Mouse (Mus musculus) midbrain, embryonic 14.5 days (tissue): ENCODE results near the gene 1700016D06Rik. TPM values are rescaled to one million over a fixed set of nuclear protein-coding genes. Genes with fewer than 3 reads are reported as not detected.
"Not testable (repeated sequence)": the region's sequence is repeated elsewhere in the genome, so short reads cannot be mapped to it uniquely, and the experiment has no call there.

Experiments used
- ATAC-seq: fragments of 200-750 bp; cut with Nextera tagmentation; 2 replicates; pipeline ENCODE4 v1.8.0; 2017; ENCODE audit warnings: moderate number of reproducible peaks, moderate library complexity; ENCODE audit not compliant: low FRiP score, low TSS enrichment
- DNase-seq: peaks from one replicate; pipeline ENCODE4 v3.0.0-alpha.2; 2015
- H3K27ac ChIP-seq: fragments of 300-500 bp; sonication (generic); replicated peaks from 2 replicates; pipeline ENCODE4 v1.5.1; 2014; ENCODE audit warnings: mild to moderate bottlenecking, low read depth, low read length, moderate library complexity
- H3K27me3 ChIP-seq: fragments of 300-500 bp; sonication (generic); 2 replicates; pipeline ENCODE4 v1.6.1; 2014; ENCODE audit warnings: low read length, control low read depth, mixed read lengths; ENCODE audit not compliant: control insufficient read depth, insufficient read depth
- H3K36me3 ChIP-seq: fragments of 300-500 bp; sonication (generic); 2 replicates; pipeline ENCODE4 v1.6.1; 2014; ENCODE audit warnings: low read length, control low read depth; ENCODE audit not compliant: control insufficient read depth, insufficient read depth
- H3K4me1 ChIP-seq: fragments of 300-500 bp; sonication (generic); 2 replicates; pipeline ENCODE4 v1.6.1; 2014; ENCODE audit warnings: mild to moderate bottlenecking, antibody characterized with exemption, low read length, control low read depth; ENCODE audit not compliant: control insufficient read depth, insufficient read depth
- H3K4me2 ChIP-seq: fragments of 300-500 bp; sonication (generic); 2 replicates; pipeline ENCODE4 v1.6.1; 2014; ENCODE audit warnings: mild to moderate bottlenecking, low read length, moderate library complexity
- H3K4me3 ChIP-seq: fragments of 300-500 bp; sonication (generic); replicated peaks from 2 replicates; pipeline ENCODE4 v1.5.1; 2014; ENCODE audit warnings: low read depth, low read length
- H3K9ac ChIP-seq: fragments of 300-500 bp; sonication (generic); replicated peaks from 2 replicates; pipeline ENCODE4 v1.6.1; 2014; ENCODE audit warnings: mild to moderate bottlenecking, low read length, moderate library complexity
- H3K9me3 ChIP-seq: fragments of 300-500 bp; sonication (generic); 2 replicates; pipeline ENCODE4 v1.6.1; 2016; ENCODE audit warnings: low read length, control low read depth, mixed read lengths; ENCODE audit not compliant: control insufficient read depth
- WGBS: fragments of 180-500 bp; shearing (Covaris S2); extraction: QIAGEN DNeasy Blood & Tissue Kit; methylation state at CpG from one replicate; pipeline ENCODE4 v1.1.7; 2014; 5-methylcytosine and 5-hydroxymethylcytosine counted together
- polyA plus RNA-seq: library from polyadenylated mRNA; unstranded; fragments of >200 nt; fragmentation: Nextera tagmentation; extraction: Ambion mirVana; gene quantifications from 2 replicates; pipeline ENCODE4 v1.2.1, GENCODE M21; 2014

The 1700016D06Rik gene
- polyA plus RNA-seq, 1 experiment from 2014 or later: not detected

DNA sequence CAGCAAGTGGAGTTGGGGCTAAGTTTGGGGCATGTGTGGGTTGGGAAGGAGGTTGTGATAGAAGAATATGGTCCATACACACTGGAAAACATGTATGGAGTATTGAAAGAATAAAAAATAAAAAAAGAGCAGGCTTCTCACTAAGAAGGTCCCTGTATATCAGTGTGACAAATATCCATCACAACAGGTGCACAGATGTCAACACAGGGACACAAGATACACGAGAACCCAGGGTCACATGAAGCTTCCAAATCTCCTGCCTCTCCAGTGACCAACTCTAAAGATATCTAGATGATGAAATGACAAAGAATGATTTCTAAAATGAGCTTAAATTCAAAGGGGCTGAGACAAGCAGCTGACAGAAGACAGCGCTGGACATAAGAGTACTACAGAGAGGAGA lies 32.6 kb downstream of the 1700016D06Rik start:
- H3K9ac ChIP-seq: no peak overlapping the region
- ATAC-seq: no peak
- H3K27ac ChIP-seq: no peak overlapping the region
- no peaks in the 10 kb centered on the region for H3K27me3 ChIP-seq
- DNase-seq: no peak
- no peaks in the 10 kb centered on the region for H3K36me3 ChIP-seq
- no peak overlapping the region for H3K4me3 ChIP-seq
- no peaks in the 10 kb centered on the region for H3K9me3 ChIP-seq
- H3K4me2 ChIP-seq: no peak overlapping the region
- 73% methylated on average over 2 of the region's 2 CpGs for WGBS
- no peaks in the 10 kb centered on the region for H3K4me1 ChIP-seq

DNA sequence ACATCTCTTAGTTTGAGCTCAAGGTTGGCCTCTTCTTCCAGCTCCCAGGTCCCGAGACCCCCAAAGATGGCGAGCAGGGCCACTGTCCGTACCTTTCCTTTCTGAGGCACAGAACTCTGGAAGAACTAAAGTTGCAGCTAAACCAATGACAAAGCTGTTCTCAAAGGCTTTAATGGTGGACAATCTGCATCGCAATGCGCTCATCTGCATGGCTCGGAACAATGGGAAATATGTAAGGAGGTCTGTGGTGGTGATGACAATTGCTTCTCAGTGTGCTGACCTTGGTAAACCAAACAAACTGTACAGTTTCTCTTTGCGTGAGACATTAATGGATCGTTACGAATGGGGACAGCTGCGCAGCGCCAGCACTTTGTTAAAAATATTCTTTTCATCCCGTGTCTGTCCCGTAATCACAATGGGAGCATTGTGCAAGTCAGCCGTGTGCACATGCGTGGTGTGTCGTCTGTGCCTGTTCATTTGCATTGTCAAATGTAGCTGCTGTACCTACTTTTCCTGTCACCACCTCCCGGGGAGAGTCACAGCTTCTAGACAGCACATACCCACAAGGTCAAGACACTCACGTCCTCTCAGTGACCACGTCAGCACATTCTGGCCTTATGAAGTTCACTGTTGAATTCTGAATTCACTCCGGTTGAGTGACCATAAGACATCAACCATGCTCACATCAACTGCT lies 34.7 kb downstream of the 1700016D06Rik start:
- not testable (repeated sequence) for H3K36me3 ChIP-seq, H3K9ac ChIP-seq, H3K9me3 ChIP-seq, H3K4me3 ChIP-seq, H3K27ac ChIP-seq, H3K27me3 ChIP-seq, ATAC-seq, H3K4me2 ChIP-seq, H3K4me1 ChIP-seq
- 77% methylated on average over 20 of the region's 20 CpGs for WGBS
- DNase-seq: peak; percentile 10

DNA sequence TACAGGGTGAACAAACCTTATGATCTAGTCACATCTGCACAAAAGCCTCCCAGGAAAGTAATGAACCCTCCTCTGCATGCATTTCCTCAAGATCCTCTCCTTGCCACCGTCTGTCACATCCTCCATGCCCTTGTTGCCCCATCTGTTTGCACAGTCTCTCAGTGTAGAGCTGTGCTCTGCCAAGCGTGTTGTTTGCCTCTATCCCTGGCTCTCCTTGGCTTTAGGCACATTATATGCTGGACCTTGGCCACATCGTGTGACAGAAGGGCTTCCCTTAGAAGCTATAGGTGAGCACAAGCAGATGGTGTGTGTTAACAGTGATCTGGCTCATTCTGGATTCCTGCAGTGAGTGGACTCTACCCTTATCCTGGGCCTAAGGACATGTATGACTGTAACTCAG lies 38.9 kb downstream of the 1700016D06Rik start:
- Histone ChIP-seq H3K4me2 (no peak overlapping the region), H3K27ac (no peak overlapping the region), H3K27me3 (no peaks in the 10 kb centered on the region), H3K4me3 (no peak overlapping the region), H3K9me3 (no peaks in the 10 kb centered on the region), H3K4me1 (no peaks in the 10 kb centered on the region), H3K36me3 (no peaks in the 10 kb centered on the region), H3K9ac (no peak overlapping the region)
- no peak for ATAC-seq
- 80% methylated on average over 3 of the region's 3 CpGs for WGBS
- DNase-seq: no peak

DNA sequence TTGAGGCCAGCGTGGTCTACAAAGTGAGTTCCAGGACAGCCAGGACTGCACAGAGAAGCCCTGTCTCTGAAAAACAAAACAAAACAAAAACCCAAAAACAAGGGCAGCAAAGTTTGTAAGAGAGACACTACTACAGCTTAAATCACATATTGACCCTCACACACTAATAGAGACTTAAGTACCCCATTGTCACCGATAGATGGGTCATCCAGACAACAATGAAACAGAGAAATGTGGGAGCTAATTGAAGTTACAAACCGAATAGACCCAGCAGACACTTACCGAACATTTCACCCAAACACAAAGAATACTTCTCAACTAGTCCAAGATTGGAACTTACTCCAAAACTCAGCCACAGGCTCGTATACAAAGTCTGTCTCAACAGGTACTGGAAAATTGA lies 50.8 kb downstream of the 1700016D06Rik start:
- H3K4me3 ChIP-seq: no peak overlapping the region
- DNase-seq (no peak), ATAC-seq (no peak)
- H3K4me2 ChIP-seq: no peak overlapping the region
- H3K9ac ChIP-seq: no peak overlapping the region
- 89% methylated on average over 5 of the region's 5 CpGs for WGBS
- no peaks in the 10 kb centered on the region for H3K27me3 ChIP-seq
- H3K36me3 ChIP-seq: no peaks in the 10 kb centered on the region
- no peaks in the 10 kb centered on the region for H3K4me1 ChIP-seq
- H3K27ac ChIP-seq: no peak overlapping the region
- H3K9me3 ChIP-seq: no peaks in the 10 kb centered on the region

DNA sequence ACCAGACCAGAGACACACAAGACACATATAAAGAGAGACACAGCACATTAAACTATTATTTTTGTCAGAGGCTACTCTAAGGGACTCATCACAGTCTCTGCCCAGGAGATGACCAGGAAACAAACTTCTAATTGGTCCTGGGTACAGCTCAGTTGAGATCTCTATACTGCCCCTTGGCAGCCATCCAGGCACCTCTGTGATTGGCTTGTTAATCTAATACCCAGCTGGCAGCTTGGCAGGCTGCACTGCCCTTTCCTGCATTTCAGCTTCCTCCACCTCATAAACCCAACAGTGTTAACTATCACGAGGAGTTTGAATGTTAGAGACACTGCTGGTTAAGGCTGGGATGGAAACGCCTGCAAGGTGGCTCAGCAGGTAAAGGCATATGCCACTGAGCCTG lies 57.7 kb downstream of the 1700016D06Rik start:
- H3K9ac ChIP-seq: no peak overlapping the region
- DNase-seq: peak; percentile 34
- no peaks in the 10 kb centered on the region for H3K27me3 ChIP-seq
- no peak for ATAC-seq
- 80% methylated on average over 2 of the region's 2 CpGs for WGBS
- H3K4me1 ChIP-seq: no peaks in the 10 kb centered on the region
- H3K27ac ChIP-seq: no peak overlapping the region
- no peaks in the 10 kb centered on the region for H3K9me3 ChIP-seq
- H3K4me2 ChIP-seq: no peak overlapping the region
- H3K4me3 ChIP-seq: no peak overlapping the region
- H3K36me3 ChIP-seq: no peaks in the 10 kb centered on the region

DNA sequence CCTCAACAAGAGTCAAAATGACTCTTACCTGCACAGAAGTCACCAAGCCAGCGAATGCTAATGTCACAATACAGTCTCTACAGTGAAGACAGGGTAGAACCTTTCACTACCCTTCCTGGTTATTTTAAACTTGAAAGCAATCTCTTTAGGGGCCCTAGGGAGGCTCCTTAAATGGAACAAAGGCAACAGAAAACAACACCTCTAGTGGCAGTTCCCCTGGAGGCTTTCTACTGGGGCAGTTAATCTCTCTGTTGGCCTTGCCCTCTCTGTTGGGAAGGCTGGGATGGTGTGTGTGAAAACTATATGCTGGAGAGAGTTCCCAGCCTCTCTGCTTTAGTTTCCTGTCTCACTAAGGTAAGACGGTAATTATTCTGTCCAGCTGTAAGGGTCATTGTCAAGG lies 60.3 kb downstream of the 1700016D06Rik start:
- H3K9ac ChIP-seq: no peak overlapping the region
- H3K27me3 ChIP-seq: no peaks in the 10 kb centered on the region
- H3K4me1 ChIP-seq: peaks cover 5% of the 10 kb centered on the region; the same call in 1 of the 2 replicates
- 69% methylated on average over 2 of the region's 2 CpGs for WGBS
- ATAC-seq (no peak), DNase-seq (no peak)
- no peak overlapping the region for H3K4me2 ChIP-seq
- no peaks in the 10 kb centered on the region for H3K9me3 ChIP-seq
- H3K27ac ChIP-seq: no peak overlapping the region
- no peaks in the 10 kb centered on the region for H3K36me3 ChIP-seq
- no peak overlapping the region for H3K4me3 ChIP-seq

DNA sequence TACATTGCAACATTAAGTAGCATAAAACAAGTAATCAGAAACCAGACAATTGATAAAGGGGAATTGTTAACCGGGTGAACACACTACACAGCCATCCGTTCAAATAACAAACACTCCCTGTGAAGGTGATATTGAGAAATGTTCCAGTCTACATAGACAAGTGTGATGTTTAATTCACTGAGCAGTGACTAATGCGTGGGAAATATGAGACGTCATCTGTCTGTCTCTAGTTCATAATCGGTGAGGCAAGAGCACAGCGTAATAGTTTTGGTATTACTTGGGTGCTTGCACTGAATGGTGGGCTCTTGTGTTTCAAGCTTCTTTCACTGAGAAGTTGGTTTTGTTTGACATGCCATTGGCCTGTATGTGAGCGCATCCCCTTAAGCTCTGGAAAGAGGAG lies 63.3 kb downstream of the 1700016D06Rik start:
- Histone ChIP-seq H3K4me3 (no peak overlapping the region), H3K27me3 (no peaks in the 10 kb centered on the region), H3K9me3 (no peaks in the 10 kb centered on the region), H3K9ac (no peak overlapping the region), H3K27ac (no peak overlapping the region), H3K4me2 (no peak overlapping the region), H3K4me1 (peaks cover 23% of the 10 kb centered on the region), H3K36me3 (no peaks in the 10 kb centered on the region)
- 94% methylated on average over 7 of the region's 7 CpGs for WGBS
- DNase-seq: no peak
- ATAC-seq: no peak

DNA sequence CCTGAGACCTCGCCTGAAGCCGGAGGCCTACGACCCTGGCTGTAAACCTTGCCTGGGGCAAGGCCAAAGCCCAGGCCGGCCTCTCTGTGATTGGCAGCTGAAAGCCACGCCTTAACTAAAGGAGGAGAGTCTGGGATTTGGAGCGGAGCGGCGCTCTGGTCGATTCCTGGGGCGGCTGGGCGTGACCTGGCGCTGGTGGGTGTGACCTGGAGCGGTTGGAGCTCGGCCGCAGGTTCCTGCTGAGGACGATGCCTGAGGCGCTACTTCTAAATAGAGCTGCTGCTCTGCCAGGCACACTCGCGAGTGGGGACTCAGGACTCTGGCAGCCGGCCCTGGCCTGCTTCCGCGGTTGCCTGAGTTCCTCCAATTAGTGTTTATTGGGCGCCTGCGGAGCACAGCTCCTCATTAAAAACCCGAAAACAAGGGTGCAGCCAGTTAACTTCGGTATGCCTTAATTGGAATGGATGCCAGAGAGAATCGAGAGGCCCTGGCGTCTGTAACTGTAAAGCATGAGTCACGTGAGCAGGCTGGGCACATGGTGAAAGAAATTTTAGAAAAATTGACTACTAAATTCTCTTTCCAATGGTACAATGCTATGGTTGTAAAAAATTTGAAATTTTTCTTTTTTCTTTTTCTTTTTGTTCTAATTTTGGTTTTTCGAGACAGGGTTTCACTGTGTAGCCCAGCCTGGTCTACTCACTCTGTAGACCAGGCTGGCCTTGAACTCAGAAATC lies 64.4 kb downstream of the 1700016D06Rik start:
- ATAC-seq (peak; percentile 48), DNase-seq (peak; percentile 79)
- Histone ChIP-seq H3K9ac (peak overlapping the region; percentile 93), H3K4me3 (peak overlapping the region; percentile 95), H3K27ac (peak overlapping the region; percentile 98), H3K4me1 (peaks cover 23% of the 10 kb centered on the region), H3K9me3 (no peaks in the 10 kb centered on the region), H3K4me2 (peak overlapping the region; percentile 64), H3K36me3 (peaks cover 5% of the 10 kb centered on the region), H3K27me3 (no peaks in the 10 kb centered on the region)
- 4% methylated on average over 30 of the region's 30 CpGs for WGBS

DNA sequence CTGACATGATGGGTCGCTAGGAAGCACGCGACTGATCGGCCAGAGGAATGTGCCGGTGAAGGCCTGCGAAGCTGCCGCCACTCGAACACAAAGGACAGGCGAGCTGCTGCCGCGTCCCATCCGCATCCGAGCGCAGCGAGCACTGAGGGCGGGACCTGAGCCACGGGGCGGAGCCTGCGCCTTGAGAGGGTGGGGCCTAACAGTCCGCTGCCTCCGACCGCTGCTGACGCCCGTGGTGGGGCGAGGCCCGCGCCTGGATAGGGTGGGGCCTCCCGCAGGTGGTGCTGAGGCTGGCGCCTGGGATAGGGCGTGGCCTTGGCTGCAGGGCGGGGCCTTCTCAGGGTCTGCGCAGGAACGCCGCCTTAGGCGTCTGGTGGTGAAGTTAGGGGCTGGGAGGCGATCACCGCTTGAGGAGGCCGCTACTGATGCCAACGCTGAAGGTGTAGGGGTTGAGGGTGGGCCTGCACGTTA lies 65.2 kb downstream of the 1700016D06Rik start, which contains the start of gene Ankrd10:
Gene Ankrd10 (minus strand): TSS at position 147 of the 471 bp plus-strand sequence.
- Histone ChIP-seq H3K4me2 (peak within 1 kb of the TSS; percentile 64), H3K36me3 (peaks cover 14% of the 10 kb centered on the region), H3K9ac (peak within 1 kb of the TSS; percentile 93), H3K4me3 (peak within 1 kb of the TSS; percentile 95), H3K27ac (peak within 1 kb of the TSS; percentile 98), H3K9me3 (no peaks in the 10 kb centered on the region), H3K27me3 (no peaks in the 10 kb centered on the region), H3K4me1 (peaks cover 23% of the 10 kb centered on the region)
- under 1% methylated on average over 40 of the region's 40 CpGs for WGBS
- DNase-seq (peak; percentile 97), ATAC-seq (peak; percentile 94)
